Mouse (Mus musculus): ENCODE data around the gene Grin2d.

Grin2d gene

GRCm38 (mm10) chr7:45783511-45784091 lies 94.6 kb downstream of the Grin2d start, which contains the start of gene Lmtk3:
Gene Lmtk3 (plus strand): TSS chr7:45783738.
- DNase-seq (ENCODE audit: low read depth, low spot score) = peak; percentile 52

DNA sequence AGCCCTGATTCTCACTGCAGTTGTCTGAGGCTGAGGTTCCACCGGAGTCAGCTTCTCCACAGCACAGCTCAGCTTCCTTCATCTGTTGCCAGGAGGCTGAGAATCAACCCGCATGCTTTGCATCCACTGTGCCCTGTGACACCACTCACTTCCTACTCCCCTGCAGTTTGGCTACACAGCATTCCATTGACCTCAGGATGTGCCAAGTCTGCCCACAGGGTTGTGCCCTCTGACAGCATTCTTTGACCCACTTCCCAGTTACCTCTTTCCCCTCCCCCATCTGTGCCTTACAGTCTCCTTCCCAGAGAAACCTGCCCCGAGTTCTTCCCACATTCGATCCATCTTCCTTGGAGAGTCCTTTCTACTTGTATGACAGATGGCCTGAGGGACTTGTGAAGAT lies 95.9 kb downstream of the Grin2d start:
- no peak for DNase-seq (ENCODE audit: low read depth, low spot score)

Measured in WW6 (cell line).